Mouse (Mus musculus) spleen, postnatal 4 days (tissue): ENCODE results near the gene Lkaaear1.

Experiments
- DNase-seq, 2 experiments: peaks; one replicate each; pipeline ENCODE4 v3.0.0; 2022; ENCODE audit warnings: low spot score in 2 of 2

Lkaaear1 gene

DNA sequence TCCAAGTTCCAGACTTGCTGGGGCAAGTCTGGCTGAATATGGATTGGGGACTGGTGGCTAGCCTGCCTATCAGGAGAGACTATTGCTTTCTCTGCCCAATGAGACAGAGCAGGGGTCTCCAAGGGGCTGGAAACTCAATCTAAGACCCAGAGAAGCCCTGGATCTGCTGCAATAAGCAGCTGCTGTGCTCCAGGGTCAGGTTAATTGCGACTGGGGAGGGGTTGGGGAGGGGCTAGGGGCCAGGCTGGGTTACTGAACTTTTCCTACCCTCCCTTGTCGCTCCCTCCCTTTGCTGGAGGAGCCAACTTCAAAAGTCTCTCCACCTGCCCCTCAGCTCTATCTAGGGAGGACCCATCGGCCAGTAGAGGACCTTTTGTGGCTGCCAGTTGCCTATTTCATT is 41.5 kb downstream of the Lkaaear1 start, which contains the start of gene Gm29797:
Gm29797 (plus strand) TSS at position 301 of the 400 bp plus-strand sequence.
- no peak for DNase-seq

DNA sequence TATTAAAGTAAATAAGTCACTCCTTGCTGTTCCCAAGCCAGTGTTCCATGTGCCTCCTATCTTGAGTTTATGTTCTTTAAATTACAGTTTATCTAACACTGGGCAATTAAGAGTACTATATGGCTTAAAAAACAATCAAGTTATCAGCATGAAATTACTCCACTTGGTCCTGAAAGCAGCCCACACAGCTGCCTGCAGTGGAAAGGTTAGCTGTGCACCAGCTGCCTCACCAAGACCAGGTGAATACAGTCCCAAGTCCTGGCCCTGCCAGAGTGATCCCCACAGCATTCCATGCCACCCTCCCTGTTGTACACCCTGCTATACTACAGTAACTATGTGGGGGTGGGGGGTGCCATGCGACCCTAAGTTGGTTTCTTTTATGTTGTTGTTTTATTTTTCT is 44.7 kb downstream of the Lkaaear1 start:
- no peak for DNase-seq

DNA sequence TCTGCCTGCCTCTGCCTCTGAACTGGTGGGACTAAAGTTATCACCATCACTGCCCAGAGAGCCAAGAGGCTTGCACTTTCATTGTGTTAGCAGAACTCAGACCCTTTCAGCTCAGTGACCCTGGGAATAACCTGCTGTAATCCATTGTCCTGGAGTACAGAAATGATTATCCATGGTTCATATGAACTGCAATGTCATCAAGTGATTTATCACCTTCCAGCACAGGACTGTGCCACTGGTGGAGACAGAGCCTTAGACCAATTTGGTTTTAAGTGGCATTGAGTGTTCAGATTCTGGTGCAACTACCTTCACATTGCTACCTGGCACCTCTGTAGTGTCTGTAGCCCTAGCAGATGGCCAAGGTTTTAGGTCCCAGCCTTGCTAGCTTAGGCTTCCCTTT is 45.2 kb downstream of the Lkaaear1 start:
- no peak for DNase-seq

DNA sequence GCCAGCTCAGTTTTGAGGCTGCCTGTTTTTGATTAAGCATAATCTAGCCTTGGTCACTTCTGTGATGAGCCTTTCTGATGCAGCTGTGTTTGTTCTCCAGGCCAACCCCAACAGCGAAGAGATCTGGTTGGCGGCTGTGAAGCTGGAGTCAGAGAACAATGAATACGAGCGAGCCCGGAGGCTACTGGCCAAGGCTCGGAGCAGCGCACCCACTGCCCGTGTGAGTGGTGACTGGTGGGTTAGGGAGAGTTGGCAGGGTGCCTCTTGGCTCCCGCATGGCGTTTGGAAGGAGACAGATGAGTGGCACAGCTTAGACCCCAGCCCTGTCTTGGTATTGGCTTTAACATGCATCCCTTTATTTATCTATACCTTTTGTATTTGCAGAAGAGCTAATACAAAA is 49.3 kb downstream of the Lkaaear1 start:
- DNase-seq = no peak
